Mouse (Mus musculus) kidney, adult 2 months (tissue): ENCODE results near the gene Nhsl1.

Source experiments
- CTCF ChIP-seq: fragments of 200-500 bp; conservative IDR thresholded peaks from 2 replicates; pipeline ENCODE4 v1.5.1; 2011; ENCODE audit warnings: low read depth, mild to moderate bottlenecking, control low read depth, low read length, moderate library complexity, mixed read lengths; ENCODE audit not compliant: insufficient read depth, insufficient read length
- POLR2A ChIP-seq: fragments of 200-500 bp; IDR thresholded peaks from one replicate; pipeline ENCODE4 v1.6.1; 2011; ENCODE audit warnings: low read depth, low read length, control low read depth

GRCm38 (mm10) chr10:18368111-18368510 is 49.3 kb downstream of the Nhsl1 start:
- TF ChIP-seq CTCF (no peak), POLR2A (no peak)
